Comparison of ENCODE assay signal across 27 mouse cellular contexts in genomic region chr7:80959003-80959402, GRCm38 (mm10). TPM values are rescaled to one million over a fixed set of nuclear protein-coding genes. Genes with fewer than 3 reads are reported as not detected.
DNase-seq lines count a peak whose midpoint lies in the region; ATAC-seq and TF ChIP-seq lines count a peak whose summit lies in the region.
"Had no signal": no experiment of that assay in that cellular context is flagged by ENCODE, and none has a peak within 500 bp of the region (broad histone marks: within the 10 kb centered on the region; RNA-seq: fewer than 3 reads in every experiment).

No protein-coding gene starts in this region.

- WGBS in heart, embryonic 10.5 days: 60% methylated on average over 3 of the region's 3 CpGs
- 22% methylated on average over 3 of the region's 3 CpGs for WGBS in liver, embryonic 13.5 days (ENCODE audit: insufficient replicate concordance)
- 22% methylated on average over 3 of the region's 3 CpGs for WGBS in liver, embryonic 16.5 days (ENCODE audit: insufficient replicate concordance)

- DNase-seq in heart, adult 11 months: peak; percentile 36
- DNase-seq in heart, embryonic 10.5 days (ENCODE audit: low spot score): no peak
- peak; percentile 28 for DNase-seq in MEL (ENCODE audit: low read depth, low spot score)
- peak; percentile 36 for DNase-seq in liver, embryonic 13.5 days
- no peak for DNase-seq in urinary bladder, postnatal 10 days (ENCODE audit: low spot score)
- no peak for DNase-seq in cerebellum, postnatal 10 days
- DNase-seq: adrenal gland, adult 2 months; adrenal gland, postnatal 14 days; cerebellum, adult 18-20 months; cerebellum, adult 9-10 months; cerebellum, postnatal 25 days; gastrocnemius, postnatal 25 days; heart, adult 2 months; heart, postnatal 10 days; heart, postnatal 36 days had no signal

- no peak for TF ChIP-seq RAD21 in MEL (IDR thresholded peaks at IDR 0.05; ENCODE audit: low read depth, low read length)

- TF ChIP-seq POLR2A in MEL (IDR thresholded peaks at IDR 0.05; ENCODE audit: control insufficient read depth in 1 of 2, insufficient read depth in 1 of 2, low read depth in 1 of 2, low read length in 2 of 2, poor library complexity in 1 of 2): no peak

- no peaks in the 10 kb centered on the region for H3K36me3 ChIP-seq in heart, embryonic 10.5 days
- no peaks in the 10 kb centered on the region; a peak in 1 of 4 replicates for H3K36me3 ChIP-seq in MEL (ENCODE audit: control insufficient read depth in 1 of 2, insufficient read depth in 2 of 2, low read length in 2 of 2)
- H3K36me3 ChIP-seq in liver, embryonic 13.5 days: no peaks in the 10 kb centered on the region
- H3K36me3 ChIP-seq in liver, embryonic 16.5 days (ENCODE audit: control insufficient read depth, insufficient read depth): no peaks in the 10 kb centered on the region
- H3K36me3 ChIP-seq: embryonic facial prominence, embryonic 13.5 days; forebrain, embryonic 12.5 days; forebrain, embryonic 15.5 days; heart, embryonic 12.5 days; heart, embryonic 15.5 days; hindbrain, embryonic 10.5 days; hindbrain, embryonic 13.5 days had no signal

- H3K9ac ChIP-seq in MEL (ENCODE audit: control insufficient read depth, low read depth, low read length, poor library complexity, severe bottlenecking): no peak overlapping the region
- H3K9ac ChIP-seq in liver, embryonic 13.5 days: no peak overlapping the region
- H3K9ac ChIP-seq in liver, embryonic 16.5 days (ENCODE audit: low read depth, low read length): no peak overlapping the region
- H3K9ac ChIP-seq: embryonic facial prominence, embryonic 13.5 days; forebrain, embryonic 12.5 days; forebrain, embryonic 15.5 days; heart, embryonic 12.5 days; heart, embryonic 15.5 days; hindbrain, embryonic 13.5 days had no signal

- no peaks in the 10 kb centered on the region for H3K79me2 ChIP-seq in MEL (ENCODE audit: control insufficient read depth, insufficient read depth, low read length, poor library complexity)

- H3K4me2 ChIP-seq in liver, embryonic 13.5 days: no peak overlapping the region
- H3K4me2 ChIP-seq in liver, embryonic 16.5 days (ENCODE audit: low read depth, low read length): no peak overlapping the region
- H3K4me2 ChIP-seq: embryonic facial prominence, embryonic 13.5 days; forebrain, embryonic 12.5 days; forebrain, embryonic 15.5 days; heart, embryonic 12.5 days; heart, embryonic 15.5 days; hindbrain, embryonic 13.5 days had no signal

- TF ChIP-seq EP300 in MEL (IDR thresholded peaks at IDR 0.05; ENCODE audit: low read depth in 1 of 2, low read length in 2 of 2): peak in 1 of 2 experiments; percentile 30; a peak in 1 of 4 replicates

- TF ChIP-seq CTCF in MEL (IDR thresholded peaks at IDR 0.05 in 2 of 3, conservative IDR thresholded peaks at IDR 0.05 in 1 of 3; ENCODE audit: control insufficient read depth in 1 of 3, insufficient read depth in 1 of 3, low read depth in 2 of 3, low read length in 3 of 3, poor library complexity in 1 of 3, severe bottlenecking in 1 of 3): no peak

- H3K4me3 ChIP-seq in heart, embryonic 10.5 days: no peak overlapping the region
- no peak overlapping the region for H3K4me3 ChIP-seq in MEL (ENCODE audit: control insufficient read depth in 1 of 2, insufficient read depth in 1 of 2, low read depth in 2 of 2, low read length in 2 of 2)
- no peak overlapping the region for H3K4me3 ChIP-seq in liver, embryonic 13.5 days (replicated peaks)
- no peak overlapping the region for H3K4me3 ChIP-seq in liver, embryonic 16.5 days (ENCODE audit: low read depth, low read length)
- H3K4me3 ChIP-seq: embryonic facial prominence, embryonic 13.5 days; erythroblast, embryonic 14.5 days; forebrain, embryonic 12.5 days; forebrain, embryonic 15.5 days; heart, adult 2 months; heart, embryonic 12.5 days; heart, embryonic 15.5 days; hindbrain, embryonic 10.5 days; hindbrain, embryonic 13.5 days had no signal

- peak; percentile 82 for ATAC-seq in liver, embryonic 13.5 days (ENCODE audit: low read depth)
- ATAC-seq in liver, embryonic 16.5 days (ENCODE audit: low read depth): peak; percentile 35; the same call in 1 of the 2 replicates
- no peak for ATAC-seq in inflammation-experienced regulatory T-cells, adult 6 months
- ATAC-seq: forebrain, embryonic 15.5 days; hindbrain, postnatal 0 days had no signal

- no peaks in the 10 kb centered on the region for H3K27me3 ChIP-seq in heart, embryonic 10.5 days (ENCODE audit: insufficient read depth, poor library complexity, severe bottlenecking)
- H3K27me3 ChIP-seq in MEL (ENCODE audit: control insufficient read depth in 1 of 2, insufficient read depth in 2 of 2, low read length in 2 of 2): 0 out of 4 replicates have a peak, but pooled peaks cover 0 to 2% of the 10 kb centered on the region in 2 experiments
- 0 out of 2 replicates have a peak, but pooled peaks cover 3% of the 10 kb centered on the region for H3K27me3 ChIP-seq in liver, embryonic 13.5 days
- no peaks in the 10 kb centered on the region for H3K27me3 ChIP-seq in liver, embryonic 16.5 days (ENCODE audit: control insufficient read depth, insufficient read depth, low read depth, low read length)
- H3K27me3 ChIP-seq: embryonic facial prominence, embryonic 13.5 days; forebrain, embryonic 12.5 days; forebrain, embryonic 15.5 days; heart, embryonic 12.5 days; heart, embryonic 15.5 days; hindbrain, embryonic 13.5 days had no signal

- no peak overlapping the region for H3K27ac ChIP-seq in heart, embryonic 10.5 days
- no peak overlapping the region for H3K27ac ChIP-seq in MEL (ENCODE audit: control insufficient read depth, low read depth, low read length)
- no peak overlapping the region for H3K27ac ChIP-seq in liver, embryonic 13.5 days
- H3K27ac ChIP-seq in liver, embryonic 16.5 days (ENCODE audit: low read length): no peak overlapping the region
- H3K27ac ChIP-seq: embryonic facial prominence, embryonic 13.5 days; forebrain, embryonic 12.5 days; forebrain, embryonic 15.5 days; heart, adult 2 months; heart, embryonic 15.5 days; hindbrain, embryonic 10.5 days; hindbrain, embryonic 13.5 days; hindbrain, postnatal 0 days had no signal

- no peaks in the 10 kb centered on the region for H3K4me1 ChIP-seq in heart, embryonic 10.5 days
- H3K4me1 ChIP-seq in MEL (ENCODE audit: control insufficient read depth in 1 of 2, insufficient read depth in 2 of 2, low read length in 2 of 2): peaks cover 2% of the 10 kb centered on the region in 2 experiments; a peak in 1 of 4 replicates
- H3K4me1 ChIP-seq in liver, embryonic 13.5 days (replicated peaks): peaks cover 11% of the 10 kb centered on the region
- no peaks in the 10 kb centered on the region for H3K4me1 ChIP-seq in liver, embryonic 16.5 days (ENCODE audit: control insufficient read depth, low read depth, low read length)
- H3K4me1 ChIP-seq: embryonic facial prominence, embryonic 13.5 days; forebrain, embryonic 12.5 days; forebrain, embryonic 15.5 days; heart, embryonic 12.5 days; heart, embryonic 15.5 days; hindbrain, embryonic 10.5 days; hindbrain, embryonic 13.5 days had no signal

- no peaks in the 10 kb centered on the region for H3K9me3 ChIP-seq in heart, embryonic 10.5 days
- no peaks in the 10 kb centered on the region for H3K9me3 ChIP-seq in MEL (replicated peaks; ENCODE audit: insufficient read depth, low read length)
- no peaks in the 10 kb centered on the region for H3K9me3 ChIP-seq in liver, embryonic 13.5 days (replicated peaks)
- H3K9me3 ChIP-seq in liver, embryonic 16.5 days (replicated peaks; ENCODE audit: control insufficient read depth, low read length): no peaks in the 10 kb centered on the region
- H3K9me3 ChIP-seq: embryonic facial prominence, embryonic 13.5 days; forebrain, embryonic 12.5 days; forebrain, embryonic 15.5 days; heart, embryonic 12.5 days; heart, embryonic 15.5 days; hindbrain, embryonic 10.5 days; hindbrain, embryonic 13.5 days had no signal

RNA-seq across cellular contexts. Expression of gene Sec11a, which starts 11.4 kb away (rescaled TPM):
- polyA plus RNA-seq in heart, embryonic 10.5 days (2016; fragmentation: Nextera tagmentation; extraction: Ambion mirVana): 167 and 206 TPM in 2 replicates
- total RNA-seq in MEL (2012; rRNA removed): 132 and 144 TPM in 2 replicates
- 100 to 1,000 TPM in 1 of 2 experiments, not detected in 1; 114 TPM for polyA plus RNA-seq in MEL (2012; ENCODE audit: insufficient read depth in 1 of 2, insufficient read length in 2 of 2, low read depth in 1 of 2, low replicate concordance in 2 of 2, missing spikeins in 1 of 2)
- polyA plus RNA-seq in liver, embryonic 13.5 days (2015; fragmentation: Nextera tagmentation; extraction: Ambion mirVana): 120 and 121 TPM in 2 replicates
- 98.7 and 99.0 TPM in 2 replicates for polyA plus RNA-seq in liver, embryonic 16.5 days (2015; fragmentation: Nextera tagmentation; extraction: Ambion mirVana)
- polyA plus RNA-seq in inflammation-experienced regulatory T-cells, adult 6 months (2017; shearing (Covaris generic)): 100 to 1,000 TPM; 248 to 321 (median 312) TPM

RNA-seq across cellular contexts. Expression of gene Zfp592, which starts 34.5 kb away (rescaled TPM):
- 14.8 and 15.1 TPM in 2 replicates for polyA plus RNA-seq in heart, embryonic 10.5 days (2016; fragmentation: Nextera tagmentation; extraction: Ambion mirVana)
- 12.9 and 14.7 TPM in 2 replicates for total RNA-seq in MEL (2012; rRNA removed)
- polyA plus RNA-seq in MEL (2012; ENCODE audit: insufficient read depth in 1 of 2, insufficient read length in 2 of 2, low read depth in 1 of 2, low replicate concordance in 2 of 2, missing spikeins in 1 of 2): 10 to 100 TPM in 1 of 2 experiments, not detected in 1; 33.0 TPM
- polyA plus RNA-seq in liver, embryonic 13.5 days (2015; fragmentation: Nextera tagmentation; extraction: Ambion mirVana): 6.1 and 6.8 TPM in 2 replicates
- polyA plus RNA-seq in liver, embryonic 16.5 days (2015; fragmentation: Nextera tagmentation; extraction: Ambion mirVana): 7.1 and 8.1 TPM in 2 replicates
- polyA plus RNA-seq in inflammation-experienced regulatory T-cells, adult 6 months (2017; shearing (Covaris generic)): 10 to 100 TPM; 12.8 to 21.3 (median 19.8) TPM

RNA-seq across cellular contexts. Expression of gene Nmb, which starts 54.1 kb away (rescaled TPM):
- polyA plus RNA-seq in heart, embryonic 10.5 days (2016; fragmentation: Nextera tagmentation; extraction: Ambion mirVana): 4.9 and 6.5 TPM in 2 replicates
- 4.4 and 4.7 TPM in 2 replicates for total RNA-seq in MEL (2012; rRNA removed)
- polyA plus RNA-seq in MEL (2012; ENCODE audit: insufficient read depth in 1 of 2, insufficient read length in 2 of 2, low read depth in 1 of 2, low replicate concordance in 2 of 2, missing spikeins in 1 of 2): 1 to 10 TPM in 1 of 2 experiments, not detected in 1; 4.6 TPM
- polyA plus RNA-seq in liver, embryonic 13.5 days (2015; fragmentation: Nextera tagmentation; extraction: Ambion mirVana): 1.5 and 1.6 TPM in 2 replicates
- 1.2 and 1.6 TPM in 2 replicates for polyA plus RNA-seq in liver, embryonic 16.5 days (2015; fragmentation: Nextera tagmentation; extraction: Ambion mirVana)
- 10 to 100 TPM; 70.6 to 79.3 (median 79.1) TPM for polyA plus RNA-seq in inflammation-experienced regulatory T-cells, adult 6 months (2017; shearing (Covaris generic))
- total RNA-seq: common myeloid progenitor, adult 5-6 weeks had no signal
- polyA plus RNA-seq: erythroblast, embryonic 14.5 days had no signal

RNA-seq across cellular contexts. Expression of gene Wdr73, which starts 57.9 kb away (rescaled TPM):
- polyA plus RNA-seq in heart, embryonic 10.5 days (2016; fragmentation: Nextera tagmentation; extraction: Ambion mirVana): 27.1 and 39.6 TPM in 2 replicates
- total RNA-seq in MEL (2012; rRNA removed): 58.0 and 67.0 TPM in 2 replicates
- 10 to 100 TPM in 1 of 2 experiments, not detected in 1; 57.8 TPM for polyA plus RNA-seq in MEL (2012; ENCODE audit: insufficient read depth in 1 of 2, insufficient read length in 2 of 2, low read depth in 1 of 2, low replicate concordance in 2 of 2, missing spikeins in 1 of 2)
- polyA plus RNA-seq in liver, embryonic 13.5 days (2015; fragmentation: Nextera tagmentation; extraction: Ambion mirVana): 22.5 and 25.3 TPM in 2 replicates
- polyA plus RNA-seq in liver, embryonic 16.5 days (2015; fragmentation: Nextera tagmentation; extraction: Ambion mirVana): 10.8 and 12.1 TPM in 2 replicates
- polyA plus RNA-seq in inflammation-experienced regulatory T-cells, adult 6 months (2017; shearing (Covaris generic)): 10 to 100 TPM; 18.5 to 29.9 (median 29.1) TPM

Comparison
In these comparisons a context has a peak if more than half of its experiments do, and no peak if none do; other contexts are left out.
1. DNase-seq: peak in heart, adult 11 months (single experiment), MEL (single experiment) and liver, embryonic 13.5 days (single experiment); none in heart, embryonic 10.5 days (single experiment), urinary bladder, postnatal 10 days (single experiment) and cerebellum, postnatal 10 days (0 of 2).